Mouse (Mus musculus) forebrain, embryonic 12.5 days (tissue): ENCODE results near the gene Olfr1410. TPM values are rescaled to one million over a fixed set of nuclear protein-coding genes. Genes with fewer than 3 reads are reported as not detected.

Experiments
- ATAC-seq: fragments of 200-750 bp; cut with Nextera tagmentation; 2 replicates; pipeline ENCODE4 v1.8.0; 2017; ENCODE audit warnings: moderate TSS enrichment; ENCODE audit not compliant: low FRiP score
- H3K27ac ChIP-seq: fragments of 300-500 bp; sonication (generic); 2 replicates; pipeline ENCODE4 v1.5.1; 2016; ENCODE audit warnings: mild to moderate bottlenecking
- H3K27me3 ChIP-seq: fragments of 300-500 bp; sonication (generic); 2 replicates; pipeline ENCODE4 v1.6.1; 2016; ENCODE audit warnings: mild to moderate bottlenecking
- H3K36me3 ChIP-seq: fragments of 300-500 bp; sonication (generic); replicated peaks from 2 replicates; pipeline ENCODE4 v1.6.1; 2016; ENCODE audit warnings: mild to moderate bottlenecking
- H3K4me1 ChIP-seq: fragments of 300-500 bp; sonication (generic); 2 replicates; pipeline ENCODE4 v1.6.1; 2016
- H3K4me2 ChIP-seq: fragments of 300-500 bp; sonication (generic); 2 replicates; pipeline ENCODE4 v1.6.1; 2016; ENCODE audit warnings: mild to moderate bottlenecking, moderate library complexity
- H3K4me3 ChIP-seq: fragments of 300-500 bp; sonication (generic); replicated peaks from 2 replicates; pipeline ENCODE4 v1.5.1; 2016; ENCODE audit warnings: mild to moderate bottlenecking
- H3K9ac ChIP-seq: fragments of 300-500 bp; sonication (generic); 2 replicates; pipeline ENCODE4 v1.6.1; 2016; ENCODE audit warnings: mild to moderate bottlenecking
- H3K9me3 ChIP-seq: fragments of 300-500 bp; sonication (generic); 2 replicates; pipeline ENCODE4 v1.6.1; 2016
- WGBS: fragments of 180-500 bp; shearing (Covaris S2); methylation state at CpG from one replicate; pipeline ENCODE4 v1.1.7; 2016; 5-methylcytosine and 5-hydroxymethylcytosine counted together
- polyA plus RNA-seq: library from polyadenylated mRNA; unstranded; fragments of >200 nt; fragmentation: Nextera tagmentation; extraction: Ambion mirVana; gene quantifications from 2 replicates; pipeline ENCODE4 v1.2.1, GENCODE M21; 2016

The Olfr1410 gene
- polyA plus RNA-seq, 1 experiment from 2014 or later = not detected

DNA sequence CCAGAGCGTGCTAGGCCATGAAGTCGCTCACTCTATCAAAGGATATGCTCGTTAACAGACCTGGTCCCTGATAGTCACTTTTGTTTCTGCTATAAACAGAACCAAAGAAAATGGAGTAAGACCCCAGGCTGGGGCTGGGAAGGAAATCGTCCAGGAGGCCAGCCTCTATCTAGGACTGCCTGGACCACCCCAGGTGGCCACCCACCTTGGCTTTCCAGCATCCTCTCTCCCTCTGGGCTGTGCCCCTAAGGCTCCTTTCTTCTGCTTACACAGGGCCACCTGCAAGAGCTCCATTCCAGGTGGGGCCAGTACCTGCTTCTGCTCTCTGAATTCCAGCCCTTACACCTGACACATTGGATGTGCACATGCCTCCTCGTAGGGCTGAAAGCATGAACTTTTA, 26.6 kb downstream of the Olfr1410 start:
- Histone ChIP-seq H3K27ac (no peak overlapping the region), H3K4me1 (peaks cover 7% of the 10 kb centered on the region), H3K9ac (no peak overlapping the region), H3K36me3 (peaks cover 21% of the 10 kb centered on the region), H3K4me3 (no peak overlapping the region), H3K4me2 (no peak overlapping the region), H3K27me3 (peaks cover 3% of the 10 kb centered on the region; the same call in 1 of the 2 replicates), H3K9me3 (no peaks in the 10 kb centered on the region)
- 61% methylated on average over 5 of the region's 5 CpGs for WGBS
- ATAC-seq = no peak

DNA sequence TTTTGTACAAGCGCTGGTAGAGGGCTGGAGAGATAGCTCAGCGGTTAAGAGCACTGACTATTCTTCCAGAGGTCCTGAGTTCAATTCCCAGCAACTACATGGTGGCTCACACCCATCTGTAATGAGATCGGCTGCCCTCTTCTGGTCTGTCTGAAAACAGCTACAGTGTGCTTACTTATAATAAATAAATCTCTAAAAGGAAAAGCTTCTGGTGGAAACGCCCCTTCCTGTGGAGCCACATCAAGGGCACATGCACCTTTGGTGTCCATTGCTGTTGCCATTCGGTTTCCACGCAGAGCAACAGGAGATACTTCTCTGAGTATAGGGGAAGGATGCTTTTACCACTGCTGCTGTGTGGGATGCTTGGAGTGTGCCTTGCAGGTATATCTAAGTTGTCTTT, 27.4 kb downstream of the Olfr1410 start:
- WGBS = 77% methylated on average over 6 of the region's 6 CpGs
- H3K27me3 ChIP-seq = peaks cover 3% of the 10 kb centered on the region; the same call in 1 of the 2 replicates
- ATAC-seq = no peak
- no peaks in the 10 kb centered on the region for H3K9me3 ChIP-seq
- H3K4me3 ChIP-seq = no peak overlapping the region
- peaks cover 7% of the 10 kb centered on the region for H3K4me1 ChIP-seq
- H3K27ac ChIP-seq = no peak overlapping the region
- H3K9ac ChIP-seq = no peak overlapping the region
- peaks cover 29% of the 10 kb centered on the region for H3K36me3 ChIP-seq
- H3K4me2 ChIP-seq = no peak overlapping the region

DNA sequence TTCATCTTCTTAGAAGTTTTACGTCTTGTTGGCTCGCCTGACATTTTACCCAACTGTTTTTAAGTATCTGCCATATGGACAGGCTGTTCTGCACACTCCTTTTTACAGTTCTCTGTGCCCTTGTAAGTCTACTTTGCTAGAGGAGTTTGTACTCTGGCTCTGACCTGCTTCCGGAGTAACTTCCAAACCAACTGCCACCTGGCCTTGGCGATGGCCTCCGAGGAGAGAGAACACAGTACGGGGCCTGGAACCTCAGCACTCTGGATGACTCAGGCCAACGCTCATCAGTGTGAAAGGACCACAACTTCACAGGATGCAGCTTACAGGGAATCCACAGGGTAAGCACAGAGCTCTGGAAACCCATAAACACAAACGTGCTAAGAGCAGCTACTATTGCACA, 28.1 kb downstream of the Olfr1410 start:
- Histone ChIP-seq H3K9me3 (no peaks in the 10 kb centered on the region), H3K27me3 (peaks cover 3% of the 10 kb centered on the region; the same call in 1 of the 2 replicates), H3K4me1 (peaks cover 7% of the 10 kb centered on the region), H3K9ac (no peak overlapping the region), H3K4me3 (no peak overlapping the region), H3K36me3 (peaks cover 37% of the 10 kb centered on the region), H3K4me2 (no peak overlapping the region), H3K27ac (no peak overlapping the region)
- no peak for ATAC-seq
- 90% methylated on average over 8 of the region's 8 CpGs for WGBS

DNA sequence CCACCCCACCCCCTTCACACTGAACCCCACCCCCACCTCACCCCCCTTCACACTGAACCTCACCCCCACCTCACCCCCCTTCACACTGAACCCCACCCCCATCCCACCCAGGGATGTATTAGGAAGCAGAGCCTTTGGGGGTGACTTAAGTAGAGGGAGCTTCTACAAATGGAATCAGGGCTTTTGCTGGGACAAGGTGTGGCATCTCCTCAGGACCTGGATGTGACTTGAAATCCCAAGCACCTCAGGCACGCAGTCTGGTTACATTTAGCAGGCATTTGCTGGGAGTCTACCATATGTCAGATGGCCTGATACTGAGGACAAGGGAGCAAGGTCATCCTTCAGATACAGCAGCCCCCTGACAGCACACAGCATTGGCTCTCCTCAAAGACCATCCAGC, 29.0 kb downstream of the Olfr1410 start:
- no peak for ATAC-seq
- peak overlapping the region; percentile 19; the same call in 1 of the 2 replicates for H3K27ac ChIP-seq

DNA sequence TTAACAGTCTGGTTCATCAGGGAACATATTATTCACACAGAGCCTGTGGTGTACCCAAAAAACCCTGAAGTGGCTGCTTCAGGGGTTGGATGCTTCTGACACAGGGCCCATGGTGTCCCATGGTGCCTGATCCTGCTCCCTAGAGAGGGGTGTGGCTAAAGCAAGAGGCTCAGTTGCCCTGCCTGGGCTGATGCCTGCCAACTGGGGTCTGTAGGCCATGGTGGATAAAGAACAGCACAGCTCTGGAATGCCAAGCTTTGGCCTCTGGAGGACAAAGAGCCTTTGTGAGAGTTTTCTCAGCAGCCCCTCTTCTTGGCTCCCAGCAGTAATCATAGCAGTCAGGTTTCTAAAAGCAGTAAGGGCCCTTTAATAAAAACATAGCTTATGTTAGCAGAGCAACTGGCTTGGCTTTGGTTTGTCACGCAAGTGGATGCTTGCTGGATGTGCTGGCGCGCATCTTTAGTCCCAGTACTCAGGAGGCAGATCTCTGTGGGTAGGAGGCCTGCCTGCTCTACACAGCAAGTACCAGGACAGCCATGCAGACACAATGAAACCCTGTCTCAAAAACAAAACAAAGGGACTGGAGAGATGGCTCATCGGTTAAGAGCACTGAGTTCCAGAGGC, 29.5 kb downstream of the Olfr1410 start:
- Histone ChIP-seq H3K36me3 (peaks cover 44% of the 10 kb centered on the region), H3K9me3 (no peaks in the 10 kb centered on the region), H3K4me3 (no peak overlapping the region), H3K27me3 (peaks cover 2% of the 10 kb centered on the region; the same call in 1 of the 2 replicates), H3K27ac (peak overlapping the region; percentile 19; the same call in 1 of the 2 replicates), H3K9ac (no peak overlapping the region), H3K4me2 (no peak overlapping the region), H3K4me1 (peaks cover 9% of the 10 kb centered on the region)
- no peak for ATAC-seq
- 59% methylated on average over 4 of the region's 4 CpGs for WGBS

More for the DNA sequence above, 29.0 kb downstream of the Olfr1410 start:
- 72% methylated on average over 1 of the region's 1 CpGs for WGBS
- Histone ChIP-seq H3K36me3 (peaks cover 44% of the 10 kb centered on the region), H3K4me3 (no peak overlapping the region), H3K4me1 (peaks cover 7% of the 10 kb centered on the region), H3K9ac (no peak overlapping the region), H3K4me2 (no peak overlapping the region), H3K9me3 (no peaks in the 10 kb centered on the region), H3K27me3 (peaks cover 3% of the 10 kb centered on the region; the same call in 1 of the 2 replicates)

DNA sequence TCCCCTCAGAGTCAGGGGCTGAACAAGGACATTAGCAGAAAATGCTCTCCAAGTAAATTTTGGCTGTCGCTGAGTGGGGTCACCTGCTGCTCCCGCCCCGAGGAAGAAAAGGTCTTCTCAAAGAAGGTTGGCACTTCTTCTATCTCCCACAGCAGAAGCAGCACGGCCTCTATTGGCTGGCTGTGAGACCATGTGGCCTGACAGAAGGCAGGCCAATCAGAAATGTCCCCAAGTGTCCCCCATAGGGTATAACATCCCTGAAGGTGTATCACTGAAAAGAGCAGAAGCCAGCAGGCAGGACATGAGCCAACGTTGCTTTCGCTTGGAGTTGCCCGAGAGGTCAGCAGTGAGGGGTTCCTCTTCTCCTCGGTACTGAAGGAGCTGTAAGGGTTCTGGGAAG, 30.4 kb downstream of the Olfr1410 start:
- ATAC-seq = no peak
- Histone ChIP-seq H3K9me3 (no peaks in the 10 kb centered on the region), H3K4me3 (no peak overlapping the region), H3K4me1 (peaks cover 18% of the 10 kb centered on the region), H3K27me3 (no peaks in the 10 kb centered on the region), H3K27ac (no peak overlapping the region), H3K36me3 (peaks cover 44% of the 10 kb centered on the region), H3K4me2 (no peak overlapping the region), H3K9ac (no peak overlapping the region)
- 84% methylated on average over 8 of the region's 8 CpGs for WGBS

DNA sequence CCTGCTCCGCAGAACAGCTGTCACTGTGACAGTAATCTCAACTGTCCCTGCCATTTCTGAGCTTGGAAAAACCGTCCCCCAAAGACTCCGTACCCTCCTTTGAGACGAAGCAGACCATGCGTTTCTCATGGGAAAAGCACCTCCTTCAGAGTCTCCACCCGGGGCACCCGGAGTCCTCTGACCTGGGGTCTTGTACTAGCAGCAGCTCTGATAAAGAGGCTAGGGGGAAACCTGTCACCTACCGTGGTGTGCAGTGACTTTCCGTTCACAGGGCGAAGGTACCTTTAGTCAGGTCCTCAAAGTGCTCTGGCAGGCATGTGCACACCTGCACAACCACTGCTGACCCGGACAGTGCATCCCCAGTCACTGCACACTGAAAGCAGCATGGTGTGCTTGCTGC, 31.1 kb downstream of the Olfr1410 start:
- Histone ChIP-seq H3K27ac (no peak overlapping the region), H3K4me2 (no peak overlapping the region), H3K36me3 (peaks cover 44% of the 10 kb centered on the region), H3K9me3 (no peaks in the 10 kb centered on the region), H3K4me3 (no peak overlapping the region), H3K27me3 (no peaks in the 10 kb centered on the region), H3K4me1 (peaks cover 20% of the 10 kb centered on the region), H3K9ac (no peak overlapping the region)
- 95% methylated on average over 11 of the region's 11 CpGs for WGBS
- ATAC-seq = no peak

DNA sequence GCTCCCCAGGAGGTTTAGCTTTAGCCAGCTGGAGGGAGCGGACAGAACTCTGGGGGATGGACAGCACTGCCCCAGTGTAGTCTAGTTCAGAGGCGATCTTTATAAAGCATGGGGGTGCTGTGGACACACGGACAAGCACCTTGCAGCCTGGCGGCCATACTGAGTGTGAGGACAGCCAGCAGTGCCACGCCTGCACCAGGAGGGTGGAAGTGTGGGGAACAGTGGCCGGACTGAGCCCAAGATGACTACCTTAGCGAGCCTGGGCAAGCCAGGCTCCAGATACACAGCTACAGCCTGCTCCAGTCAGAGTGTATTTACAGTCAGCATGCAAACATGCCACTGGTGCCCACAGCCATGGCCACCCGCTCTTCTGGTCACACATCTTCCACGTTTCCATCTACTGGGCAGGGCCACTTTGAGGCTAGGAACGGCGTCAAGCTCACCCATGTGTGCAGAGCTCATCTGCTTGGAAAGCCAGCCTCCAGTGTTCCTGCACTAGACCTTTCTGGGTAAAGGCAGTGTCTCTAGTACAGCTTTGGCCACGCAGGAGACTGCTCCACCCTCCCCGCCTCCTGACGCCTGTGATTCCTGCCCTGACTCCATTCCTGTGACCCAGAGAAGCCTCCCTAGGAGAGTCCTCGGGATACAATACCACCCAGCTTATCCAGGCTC, 32.1 kb downstream of the Olfr1410 start:
- ATAC-seq = no peak
- Histone ChIP-seq H3K4me2 (no peak overlapping the region), H3K9me3 (no peaks in the 10 kb centered on the region), H3K36me3 (peaks cover 44% of the 10 kb centered on the region), H3K4me3 (no peak overlapping the region), H3K27me3 (no peaks in the 10 kb centered on the region), H3K4me1 (peaks cover 24% of the 10 kb centered on the region), H3K9ac (no peak overlapping the region), H3K27ac (no peak overlapping the region)
- 92% methylated on average over 15 of the region's 15 CpGs for WGBS

DNA sequence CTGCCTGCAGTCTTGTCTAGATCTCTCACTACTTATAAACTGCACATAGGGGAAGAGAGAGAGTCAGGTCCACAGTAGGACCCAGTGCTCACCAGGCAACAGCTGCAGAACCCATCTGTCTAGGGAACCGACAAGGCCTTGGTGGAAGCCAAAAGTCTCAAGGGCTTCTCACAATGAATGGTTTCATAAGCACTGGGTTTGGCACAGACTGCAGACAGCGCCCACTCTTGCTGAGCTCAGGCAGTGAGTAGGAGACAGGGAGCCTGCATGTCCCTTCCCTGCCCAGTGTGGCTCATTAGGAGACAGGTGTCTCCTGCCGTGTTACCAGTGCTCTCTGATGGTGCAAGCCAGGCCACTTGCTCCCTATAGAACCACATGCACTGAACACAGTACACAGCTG, 32.6 kb downstream of the Olfr1410 start:
- H3K27ac ChIP-seq = no peak overlapping the region
- H3K36me3 ChIP-seq = peaks cover 44% of the 10 kb centered on the region
- no peaks in the 10 kb centered on the region for H3K27me3 ChIP-seq

DNA sequence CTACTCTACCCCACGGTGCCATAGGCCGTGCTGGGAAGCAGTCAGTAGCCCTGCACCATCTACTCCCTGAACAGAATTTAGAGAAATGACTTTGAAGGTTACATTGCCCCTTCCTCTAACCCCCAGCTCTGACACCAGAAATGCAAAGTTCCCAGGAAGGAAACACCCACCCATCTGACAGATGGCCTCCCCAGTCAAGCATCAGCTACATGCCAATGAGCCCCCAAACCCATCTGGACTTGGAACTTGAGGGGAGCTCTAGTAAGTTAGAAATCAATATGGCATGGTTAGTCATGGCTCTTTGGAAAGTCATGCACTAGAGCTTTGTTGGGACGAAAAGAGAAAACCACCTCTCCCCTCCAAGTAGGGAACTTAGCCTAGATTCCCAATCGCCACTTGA, 33.2 kb downstream of the Olfr1410 start:
- H3K27ac ChIP-seq = no peak overlapping the region
- no peak for ATAC-seq
- 97% methylated on average over 4 of the region's 4 CpGs for WGBS
- H3K4me1 ChIP-seq = peaks cover 24% of the 10 kb centered on the region
- peaks cover 44% of the 10 kb centered on the region for H3K36me3 ChIP-seq
- H3K9ac ChIP-seq = no peak overlapping the region
- no peaks in the 10 kb centered on the region for H3K9me3 ChIP-seq
- H3K4me2 ChIP-seq = no peak overlapping the region
- H3K4me3 ChIP-seq = no peak overlapping the region
- H3K27me3 ChIP-seq = no peaks in the 10 kb centered on the region

More for the DNA sequence above, 32.6 kb downstream of the Olfr1410 start:
- peaks cover 24% of the 10 kb centered on the region for H3K4me1 ChIP-seq
- no peaks in the 10 kb centered on the region for H3K9me3 ChIP-seq
- H3K9ac ChIP-seq = no peak overlapping the region
- WGBS = 88% methylated on average over 3 of the region's 3 CpGs
- no peak overlapping the region for H3K4me3 ChIP-seq
- ATAC-seq = no peak
- H3K4me2 ChIP-seq = no peak overlapping the region

DNA sequence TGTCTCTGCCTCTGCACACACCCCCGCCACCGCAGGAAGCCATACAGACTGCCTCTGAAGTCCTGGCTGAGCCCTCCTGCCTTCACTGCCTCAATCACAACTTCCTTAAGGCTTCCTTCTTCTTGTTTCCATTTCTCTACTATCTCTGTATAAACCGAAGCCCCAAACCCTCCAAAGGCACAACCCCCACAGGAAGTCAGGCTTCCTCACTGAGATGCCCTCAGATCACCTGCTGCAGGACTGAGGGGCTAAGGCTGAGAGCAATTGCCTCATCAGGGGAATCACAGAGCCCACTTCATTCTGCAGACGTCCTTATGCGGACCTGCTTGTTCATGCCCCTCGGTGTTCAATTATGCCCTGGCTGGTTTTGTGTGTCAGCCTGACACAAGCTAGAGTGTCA, 34.8 kb downstream of the Olfr1410 start:
- H3K4me3 ChIP-seq = peak overlapping the region; percentile 91; the same call in 1 of the 2 replicates
- H3K27me3 ChIP-seq = no peaks in the 10 kb centered on the region
- 95% methylated on average over 6 of the region's 6 CpGs for WGBS
- peaks cover 40% of the 10 kb centered on the region for H3K36me3 ChIP-seq
- ATAC-seq = no peak
- H3K4me1 ChIP-seq = peaks cover 16% of the 10 kb centered on the region
- H3K4me2 ChIP-seq = peak overlapping the region; percentile 99
- no peak overlapping the region for H3K9ac ChIP-seq
- H3K27ac ChIP-seq = no peak overlapping the region
- H3K9me3 ChIP-seq = no peaks in the 10 kb centered on the region

DNA sequence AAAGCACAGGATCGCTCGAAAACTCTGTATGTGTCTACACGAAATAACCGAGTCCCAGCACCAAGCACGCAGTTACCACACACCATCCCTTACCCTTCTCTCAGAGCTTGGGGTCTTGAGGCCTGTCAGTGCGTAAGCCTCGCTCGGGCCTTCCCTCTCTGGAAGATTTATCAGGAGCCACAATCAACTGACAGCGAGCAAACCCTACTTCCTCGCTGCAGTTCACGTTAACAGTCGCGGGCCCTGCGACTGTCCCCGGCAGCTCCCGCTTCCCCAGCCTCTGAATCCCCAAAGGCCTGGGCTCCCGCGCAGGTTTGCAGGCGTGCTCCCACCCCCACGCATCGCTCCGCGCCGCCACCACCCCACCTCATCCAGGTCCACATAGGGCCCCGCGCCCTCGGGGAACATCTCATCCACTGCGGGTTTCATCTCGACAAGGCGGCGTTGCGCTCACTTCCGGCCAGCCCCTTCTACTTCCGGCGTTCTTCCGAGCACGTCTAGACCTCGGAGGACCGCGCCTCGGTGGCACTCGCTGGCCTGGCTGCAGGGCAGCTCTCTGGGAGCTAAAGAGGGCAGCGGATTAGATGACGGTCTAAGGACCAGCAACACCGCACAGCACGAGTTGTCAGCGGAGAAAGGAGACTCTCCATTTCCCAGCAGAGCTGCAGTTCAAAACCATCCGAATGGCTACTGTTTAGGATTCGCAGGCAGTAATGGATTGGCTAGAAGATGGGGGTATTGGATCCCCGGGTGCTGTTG, 36.1 kb downstream of the Olfr1410 start, which contains the start of gene Cops9:
Cops9 (minus strand) TSS at position 472 of the 759 bp plus-strand sequence.
- H3K27ac ChIP-seq = peak within 1 kb of the TSS; percentile 63
- no peaks in the 10 kb centered on the region for H3K9me3 ChIP-seq
- peaks cover 16% of the 10 kb centered on the region for H3K4me1 ChIP-seq
- 2% methylated on average over 50 of the region's 50 CpGs for WGBS
- peak within 1 kb of the TSS; percentile 91 for H3K4me3 ChIP-seq
- ATAC-seq = peak; percentile 92
- peak within 1 kb of the TSS; percentile 95 for H3K9ac ChIP-seq
- H3K4me2 ChIP-seq = peak within 1 kb of the TSS; percentile 99
- peaks cover 28% of the 10 kb centered on the region for H3K36me3 ChIP-seq
- H3K27me3 ChIP-seq = 0 out of 2 replicates have a peak, but pooled peaks cover 4% of the 10 kb centered on the region
